Mouse (Mus musculus): ENCODE measurements around the gene Stk19. TPM values are rescaled to one million over a fixed set of nuclear protein-coding genes. Genes with fewer than 3 reads are reported as not detected.

Gene Stk19
- polyA plus RNA-seq (2012; rRNA removed) (46.4 and 46.5 TPM in 2 replicates), polyA plus RNA-seq (2014; fragmentation: Nextera tagmentation; extraction: Ambion mirVana) (23.9 and 26.8 TPM in 2 replicates)

DNA sequence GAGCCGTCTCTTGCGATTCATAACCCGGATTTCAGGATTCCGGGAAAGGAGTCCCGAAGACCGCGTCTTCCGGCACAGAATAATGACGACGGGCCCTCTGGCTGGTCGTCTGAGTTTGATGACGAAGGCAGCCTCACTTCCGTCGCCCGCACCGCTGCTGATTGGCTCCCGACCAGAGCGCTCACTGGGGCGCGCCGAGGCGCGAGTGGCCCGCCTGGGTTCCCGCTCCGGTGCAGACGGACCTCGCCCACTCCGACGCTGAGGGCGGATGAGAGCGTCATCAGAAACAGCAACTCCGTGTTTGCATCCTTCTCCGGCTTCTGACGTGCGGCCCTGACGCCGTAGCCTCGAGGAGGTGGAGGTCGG lies at the start of gene Stk19, which contains the start of gene Dxo:
TSS of gene Stk19 (minus strand) at position 90 of the 366 bp plus-strand sequence.
TSS of gene Dxo (plus strand) at position 164 of the 366 bp plus-strand sequence.
- no peaks in the 10 kb centered on the region for H3K9me3 ChIP-seq (ENCODE audit: control insufficient read depth, low read length)
- ATAC-seq (ENCODE audit: low FRiP score, low read depth) (peak; percentile 93), DNase-seq (ENCODE audit: low spot score) (peak; percentile 98)
- peaks cover 14% of the 10 kb centered on the region for H3K4me1 ChIP-seq (ENCODE audit: control insufficient read depth, insufficient read depth, low read length)
- H3K36me3 ChIP-seq (ENCODE audit: control insufficient read depth, insufficient read depth, low read length) = peaks cover 37% of the 10 kb centered on the region
- under 1% methylated on average over 40 of the region's 40 CpGs for WGBS
- peak within 1 kb of the TSS; percentile 69 for H3K9ac ChIP-seq (ENCODE audit: low read depth, low read length, severe bottlenecking)
- H3K27ac ChIP-seq (replicated peaks; ENCODE audit: low read depth, low read length) = peak within 1 kb of the TSS; percentile 74
- 0 out of 2 replicates have a peak, but pooled peaks have one; percentile 81 for TF ChIP-seq POLR2A (IDR thresholded peaks at IDR 0.05; ENCODE audit: borderline replicate concordance, extremely low read depth, insufficient read depth, insufficient read length)
- H3K4me3 ChIP-seq (replicated peaks; ENCODE audit: low read length) = peak within 1 kb of the TSS; percentile 83
- H3K4me2 ChIP-seq (replicated peaks; ENCODE audit: low read depth, low read length, severe bottlenecking) = peak within 1 kb of the TSS; percentile 95
- H3K27me3 ChIP-seq (ENCODE audit: control insufficient read depth, insufficient read depth, low read length) = no peaks in the 10 kb centered on the region

DNA sequence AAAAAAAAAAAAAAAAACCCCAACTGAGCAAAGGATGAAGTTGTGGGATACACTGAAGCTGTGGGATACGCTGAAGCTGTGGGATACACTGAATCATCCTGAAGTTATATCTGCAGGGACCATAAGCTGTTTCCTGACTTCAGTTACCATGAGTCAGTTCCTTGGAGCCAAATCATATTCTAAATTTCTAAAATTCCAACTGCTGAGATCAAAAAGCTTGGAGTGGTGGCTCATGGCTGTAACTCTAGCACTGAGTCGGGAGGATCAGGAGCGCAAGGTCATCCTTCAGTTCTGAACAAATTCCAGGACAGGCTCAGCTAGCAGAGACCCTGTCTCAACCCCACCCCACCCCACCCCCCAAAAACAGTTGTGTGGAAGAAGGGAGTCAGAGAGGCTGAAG lies 48.9 kb upstream of the Stk19 start:
- DNase-seq (ENCODE audit: low spot score) = no peak
- Histone ChIP-seq H3K27me3 (ENCODE audit: control insufficient read depth, insufficient read depth, low read length) (no peaks in the 10 kb centered on the region), H3K27ac (replicated peaks; ENCODE audit: low read depth, low read length) (no peak overlapping the region), H3K4me2 (replicated peaks; ENCODE audit: low read depth, low read length, severe bottlenecking) (no peak overlapping the region), H3K36me3 (ENCODE audit: control insufficient read depth, insufficient read depth, low read length) (no peaks in the 10 kb centered on the region), H3K4me3 (replicated peaks; ENCODE audit: low read length) (no peak overlapping the region), H3K9me3 (ENCODE audit: control insufficient read depth, low read length) (no peaks in the 10 kb centered on the region), H3K9ac (ENCODE audit: low read depth, low read length, severe bottlenecking) (no peak overlapping the region), H3K4me1 (ENCODE audit: control insufficient read depth, insufficient read depth, low read length) (peaks cover 6% of the 10 kb centered on the region; the same call in 1 of the 2 replicates)
- 78% methylated on average over 3 of the region's 3 CpGs for WGBS
- TF ChIP-seq POLR2A (IDR thresholded peaks at IDR 0.05; ENCODE audit: borderline replicate concordance, extremely low read depth, insufficient read depth, insufficient read length) = no peak
- ATAC-seq (ENCODE audit: low FRiP score, low read depth) = no peak

DNA sequence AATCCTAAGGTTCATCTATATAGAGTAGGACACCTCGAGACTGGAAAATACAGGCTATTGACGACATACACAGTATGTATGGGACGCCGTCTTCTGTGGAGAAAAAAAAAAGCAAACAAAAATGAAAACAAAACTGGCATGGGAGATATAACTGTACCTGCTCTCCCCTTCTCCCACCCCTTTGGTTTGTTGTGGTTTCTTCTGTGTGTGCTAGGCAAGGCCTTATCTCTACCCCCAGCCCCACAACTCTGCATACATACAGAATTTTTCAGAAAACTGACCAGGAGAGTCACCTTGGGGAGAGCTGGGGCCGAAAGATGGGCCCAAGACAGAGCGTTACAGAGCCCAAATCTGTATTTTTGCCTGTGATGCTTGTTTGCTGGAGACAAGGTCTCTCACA lies 48.0 kb upstream of the Stk19 start:
- Histone ChIP-seq H3K27me3 (ENCODE audit: control insufficient read depth, insufficient read depth, low read length) (no peaks in the 10 kb centered on the region), H3K27ac (replicated peaks; ENCODE audit: low read depth, low read length) (no peak overlapping the region), H3K4me2 (replicated peaks; ENCODE audit: low read depth, low read length, severe bottlenecking) (no peak overlapping the region), H3K36me3 (ENCODE audit: control insufficient read depth, insufficient read depth, low read length) (no peaks in the 10 kb centered on the region), H3K9me3 (ENCODE audit: control insufficient read depth, low read length) (no peaks in the 10 kb centered on the region), H3K9ac (ENCODE audit: low read depth, low read length, severe bottlenecking) (no peak overlapping the region), H3K4me3 (replicated peaks; ENCODE audit: low read length) (no peak overlapping the region), H3K4me1 (ENCODE audit: control insufficient read depth, insufficient read depth, low read length) (peaks cover 6% of the 10 kb centered on the region; the same call in 1 of the 2 replicates)
- ATAC-seq (ENCODE audit: low FRiP score, low read depth) = no peak
- WGBS = 91% methylated on average over 6 of the region's 6 CpGs
- DNase-seq (ENCODE audit: low spot score) = no peak
- no peak for TF ChIP-seq POLR2A (IDR thresholded peaks at IDR 0.05; ENCODE audit: borderline replicate concordance, extremely low read depth, insufficient read depth, insufficient read length)

DNA sequence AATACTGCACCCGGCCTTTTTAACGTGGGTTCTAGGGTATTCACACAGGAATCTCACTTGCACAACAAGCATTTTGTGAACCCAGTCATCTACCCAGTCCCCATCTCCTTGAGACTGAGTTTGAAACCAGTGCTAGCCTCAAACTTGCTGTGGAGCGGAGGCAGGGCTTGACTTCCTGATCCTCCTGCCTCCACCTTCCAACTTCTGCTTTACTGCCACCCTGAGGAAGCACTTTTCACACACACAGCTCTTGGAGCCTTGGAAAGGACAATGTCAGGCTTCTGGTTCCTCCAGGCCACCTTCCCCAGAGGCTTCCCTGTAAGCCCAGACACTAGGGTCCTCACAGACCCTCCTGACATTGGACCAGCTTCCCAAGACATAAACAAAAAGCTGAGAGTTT lies 46.6 kb upstream of the Stk19 start:
- Histone ChIP-seq H3K4me3 (replicated peaks; ENCODE audit: low read length) (no peak overlapping the region), H3K9ac (ENCODE audit: low read depth, low read length, severe bottlenecking) (no peak overlapping the region), H3K27ac (replicated peaks; ENCODE audit: low read depth, low read length) (no peak overlapping the region), H3K9me3 (ENCODE audit: control insufficient read depth, low read length) (no peaks in the 10 kb centered on the region), H3K4me1 (ENCODE audit: control insufficient read depth, insufficient read depth, low read length) (peaks cover 6% of the 10 kb centered on the region; the same call in 1 of the 2 replicates), H3K4me2 (replicated peaks; ENCODE audit: low read depth, low read length, severe bottlenecking) (no peak overlapping the region), H3K27me3 (ENCODE audit: control insufficient read depth, insufficient read depth, low read length) (no peaks in the 10 kb centered on the region), H3K36me3 (ENCODE audit: control insufficient read depth, insufficient read depth, low read length) (no peaks in the 10 kb centered on the region)
- no peak for ATAC-seq (ENCODE audit: low FRiP score, low read depth)
- no peak for TF ChIP-seq POLR2A (IDR thresholded peaks at IDR 0.05; ENCODE audit: borderline replicate concordance, extremely low read depth, insufficient read depth, insufficient read length)
- 64% methylated on average over 3 of the region's 3 CpGs for WGBS
- DNase-seq (ENCODE audit: low spot score) = no peak

- H3K9me3 ChIP-seq (ENCODE audit: control insufficient read depth, low read length) = no peaks in the 10 kb centered on the region
- no peak within 1 kb of the TSS for H3K4me2 ChIP-seq (replicated peaks; ENCODE audit: low read depth, low read length, severe bottlenecking)
- H3K27ac ChIP-seq (replicated peaks; ENCODE audit: low read depth, low read length) = no peak within 1 kb of the TSS
- TF ChIP-seq POLR2A (IDR thresholded peaks at IDR 0.05; ENCODE audit: borderline replicate concordance, extremely low read depth, insufficient read depth, insufficient read length) = no peak
- no peak within 1 kb of the TSS for H3K4me3 ChIP-seq (replicated peaks; ENCODE audit: low read length)
- H3K36me3 ChIP-seq (ENCODE audit: control insufficient read depth, insufficient read depth, low read length) = no peaks in the 10 kb centered on the region
- H3K9ac ChIP-seq (ENCODE audit: low read depth, low read length, severe bottlenecking) = no peak within 1 kb of the TSS
- H3K4me1 ChIP-seq (ENCODE audit: control insufficient read depth, insufficient read depth, low read length) = peaks cover 6% of the 10 kb centered on the region; the same call in 1 of the 2 replicates
- WGBS = 10% methylated on average over 15 of the region's 15 CpGs
- ATAC-seq (ENCODE audit: low FRiP score, low read depth) (no peak), DNase-seq (ENCODE audit: low spot score) (no peak)
- H3K27me3 ChIP-seq (ENCODE audit: control insufficient read depth, insufficient read depth, low read length) = no peaks in the 10 kb centered on the region
Observed at GRCm38 (mm10) chr17:34881683-34882310, 45.1 kb upstream of the Stk19 start, which contains the start of gene Gm20547. TSS of gene Gm20547 (minus strand) at chr17:34882042.

Data from limb, embryonic 14.5 days (tissue).